Mouse (Mus musculus) midbrain, embryonic 12.5 days (tissue): ENCODE results near the gene Calhm5. TPM values are rescaled to one million over a fixed set of nuclear protein-coding genes. Genes with fewer than 3 reads are reported as not detected.

Experiments used
- ATAC-seq: fragments of 200-750 bp; cut with Nextera tagmentation; 2 replicates; pipeline ENCODE4 v1.8.0; 2017; ENCODE audit warnings: low read depth, moderate TSS enrichment, moderate library complexity; ENCODE audit not compliant: low FRiP score
- H3K27ac ChIP-seq: fragments of 300-500 bp; sonication (generic); replicated peaks from 2 replicates; pipeline ENCODE4 v1.5.1; 2016; ENCODE audit warnings: mild to moderate bottlenecking
- H3K27me3 ChIP-seq: fragments of 300-500 bp; sonication (generic); 2 replicates; pipeline ENCODE4 v1.6.1; 2016; ENCODE audit warnings: mild to moderate bottlenecking
- H3K36me3 ChIP-seq: fragments of 300-500 bp; sonication (generic); 2 replicates; pipeline ENCODE4 v1.6.1; 2016
- H3K4me1 ChIP-seq: fragments of 300-500 bp; sonication (generic); 2 replicates; pipeline ENCODE4 v1.6.1; 2016
- H3K4me2 ChIP-seq: fragments of 300-500 bp; sonication (generic); replicated peaks from 2 replicates; pipeline ENCODE4 v1.6.1; 2016; ENCODE audit warnings: mild to moderate bottlenecking, moderate library complexity
- H3K4me3 ChIP-seq: fragments of 300-500 bp; sonication (generic); 2 replicates; pipeline ENCODE4 v1.5.1; 2016; ENCODE audit warnings: mild to moderate bottlenecking
- H3K9ac ChIP-seq: fragments of 300-500 bp; sonication (generic); replicated peaks from 2 replicates; pipeline ENCODE4 v1.6.1; 2016; ENCODE audit warnings: mild to moderate bottlenecking, moderate library complexity
- H3K9me3 ChIP-seq: fragments of 300-500 bp; sonication (generic); 2 replicates; pipeline ENCODE4 v1.6.1; 2016; ENCODE audit warnings: mild to moderate bottlenecking
- WGBS: fragments of 180-500 bp; shearing (Covaris S2); methylation state at CpG from one replicate; pipeline ENCODE4 v1.1.7; 2016; 5-methylcytosine and 5-hydroxymethylcytosine counted together
- polyA plus RNA-seq: library from polyadenylated mRNA; unstranded; fragments of >200 nt; fragmentation: Nextera tagmentation; extraction: Ambion mirVana; gene quantifications from 2 replicates; pipeline ENCODE4 v1.2.1, GENCODE M21; 2016

The Calhm5 gene
- polyA plus RNA-seq, result 0.33 and 0.37 TPM in 2 replicates

DNA sequence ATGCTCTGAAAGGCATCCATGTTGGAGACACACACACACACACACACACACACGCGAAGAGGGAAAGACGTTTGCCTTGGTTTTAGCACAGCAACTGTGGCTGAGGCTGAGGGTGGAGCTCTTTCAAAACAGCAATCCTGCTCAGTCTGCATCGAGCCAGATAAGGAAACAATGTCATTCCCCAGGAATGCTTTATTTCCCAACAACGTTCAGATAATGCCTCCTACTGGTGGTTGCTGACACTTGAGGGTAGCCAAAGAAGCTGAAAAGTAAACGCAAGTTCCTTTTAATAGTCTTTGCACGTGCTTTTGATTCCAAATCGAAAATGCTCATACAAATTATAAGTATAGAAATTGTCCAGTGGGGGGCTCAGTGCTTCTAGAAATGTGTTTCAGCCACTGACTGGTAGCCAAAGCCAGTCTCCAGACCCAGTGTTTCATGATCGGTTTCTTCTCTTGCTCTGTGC, at the start of gene Calhm5:
Calhm5 (minus strand) TSS at position 102 of the 466 bp plus-strand sequence.
- WGBS, result 27% methylated on average over 9 of the region's 9 CpGs
- Histone ChIP-seq H3K9me3 (no peaks in the 10 kb centered on the region), H3K4me3 (peak within 1 kb of the TSS; percentile 10; the same call in 1 of the 2 replicates), H3K9ac (0 out of 2 replicates have a peak within 1 kb of the TSS, but pooled peaks have one; percentile 24), H3K4me2 (peak within 1 kb of the TSS; percentile 35), H3K27me3 (no peaks in the 10 kb centered on the region), H3K4me1 (0 out of 2 replicates have a peak, but pooled peaks cover 2% of the 10 kb centered on the region), H3K36me3 (no peaks in the 10 kb centered on the region), H3K27ac (no peak within 1 kb of the TSS)
- peak; percentile 44 for ATAC-seq

- Histone ChIP-seq H3K4me2 (no peak overlapping the region), H3K27ac (no peak overlapping the region), H3K36me3 (no peaks in the 10 kb centered on the region), H3K4me1 (no peaks in the 10 kb centered on the region), H3K27me3 (no peaks in the 10 kb centered on the region), H3K4me3 (no peak overlapping the region), H3K9me3 (no peaks in the 10 kb centered on the region), H3K9ac (no peak overlapping the region)
- 85% methylated on average over 2 of the region's 2 CpGs for WGBS
- ATAC-seq, result no peak
Observed at GRCm38 (mm10) chr10:34141693-34142092, 45.4 kb upstream of the Calhm5 start.

- Histone ChIP-seq H3K9ac (no peak overlapping the region), H3K4me2 (no peak overlapping the region), H3K4me3 (no peak overlapping the region), H3K27ac (no peak overlapping the region), H3K4me1 (no peaks in the 10 kb centered on the region; the same call in 1 of the 2 replicates), H3K36me3 (no peaks in the 10 kb centered on the region), H3K9me3 (no peaks in the 10 kb centered on the region), H3K27me3 (no peaks in the 10 kb centered on the region)
- no peak for ATAC-seq
- 77% methylated on average over 4 of the region's 4 CpGs for WGBS
Observed at GRCm38 (mm10) chr10:34139768-34140167, 43.4 kb upstream of the Calhm5 start.

GRCm38 (mm10) chr10:34138027-34138426, 41.7 kb upstream of the Calhm5 start:
- ATAC-seq, result no peak
- Histone ChIP-seq H3K36me3 (no peaks in the 10 kb centered on the region), H3K9ac (no peak overlapping the region), H3K4me1 (no peaks in the 10 kb centered on the region; the same call in 1 of the 2 replicates), H3K27me3 (no peaks in the 10 kb centered on the region), H3K9me3 (no peaks in the 10 kb centered on the region), H3K4me3 (no peak overlapping the region), H3K27ac (no peak overlapping the region), H3K4me2 (no peak overlapping the region)
- WGBS, result 72% methylated on average over 6 of the region's 6 CpGs

DNA sequence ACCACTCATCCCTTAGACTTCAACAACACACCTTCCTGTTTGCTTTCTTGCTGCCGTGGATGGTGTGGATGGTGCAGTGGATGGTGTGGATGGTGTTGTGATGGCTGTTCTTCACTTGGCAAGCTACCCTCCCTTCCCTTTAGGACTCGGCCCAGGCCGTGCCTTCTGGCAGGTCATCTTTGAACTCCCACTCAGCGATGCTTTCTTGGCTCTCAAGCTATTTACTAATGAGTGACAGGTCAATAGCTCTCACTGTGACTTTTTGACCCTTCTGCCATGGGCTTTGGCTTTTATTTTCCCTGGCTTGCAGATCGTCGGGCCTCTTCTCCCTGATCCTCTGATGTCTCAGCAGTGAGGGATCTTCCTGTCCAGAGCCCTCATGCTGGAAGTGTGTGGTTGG, 40.1 kb upstream of the Calhm5 start:
- Histone ChIP-seq H3K4me2 (no peak overlapping the region), H3K27ac (no peak overlapping the region), H3K36me3 (no peaks in the 10 kb centered on the region), H3K9me3 (no peaks in the 10 kb centered on the region), H3K27me3 (no peaks in the 10 kb centered on the region), H3K4me3 (no peak overlapping the region), H3K4me1 (no peaks in the 10 kb centered on the region; the same call in 1 of the 2 replicates), H3K9ac (no peak overlapping the region)
- 12% methylated on average over 6 of the region's 6 CpGs for whole genome bisulfite sequencing
- ATAC-seq, result no peak

DNA sequence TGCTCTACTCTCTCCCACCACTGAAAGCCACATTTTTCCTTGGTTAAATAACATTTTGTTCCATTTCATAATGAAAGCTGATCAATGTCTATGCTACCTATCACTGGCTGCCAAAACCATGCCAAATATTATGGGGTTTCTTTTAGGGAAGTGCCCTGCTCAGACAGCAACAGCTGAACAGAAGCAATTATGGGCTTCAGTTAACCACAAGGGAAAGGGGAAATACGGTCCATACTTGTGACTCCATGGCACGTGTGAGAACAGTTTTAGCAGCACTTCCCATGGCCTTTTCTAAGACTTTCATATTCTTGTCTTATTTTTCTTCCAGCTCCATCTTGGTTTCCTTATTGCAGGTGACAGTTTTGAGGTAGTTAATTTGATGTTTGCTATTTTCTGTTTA, 35.0 kb upstream of the Calhm5 start:
- WGBS, result 80% methylated on average over 2 of the region's 2 CpGs
- H3K4me1 ChIP-seq, result peaks cover 5% of the 10 kb centered on the region
- no peak overlapping the region for H3K4me2 ChIP-seq
- ATAC-seq, result no peak
- no peaks in the 10 kb centered on the region for H3K9me3 ChIP-seq
- no peak overlapping the region for H3K9ac ChIP-seq
- peaks cover 19% of the 10 kb centered on the region for H3K27me3 ChIP-seq
- no peak overlapping the region for H3K27ac ChIP-seq
- no peak overlapping the region for H3K4me3 ChIP-seq
- no peaks in the 10 kb centered on the region for H3K36me3 ChIP-seq

GRCm38 (mm10) chr10:34128391-34128790, 32.1 kb upstream of the Calhm5 start:
- Histone ChIP-seq H3K27ac (no peak overlapping the region), H3K27me3 (peaks cover 19% of the 10 kb centered on the region), H3K4me3 (no peak overlapping the region), H3K4me1 (peaks cover 5% of the 10 kb centered on the region), H3K4me2 (no peak overlapping the region), H3K9me3 (peaks cover 6% of the 10 kb centered on the region), H3K36me3 (no peaks in the 10 kb centered on the region), H3K9ac (no peak overlapping the region)
- ATAC-seq, result no peak
- 85% methylated on average over 6 of the region's 6 CpGs for WGBS

DNA sequence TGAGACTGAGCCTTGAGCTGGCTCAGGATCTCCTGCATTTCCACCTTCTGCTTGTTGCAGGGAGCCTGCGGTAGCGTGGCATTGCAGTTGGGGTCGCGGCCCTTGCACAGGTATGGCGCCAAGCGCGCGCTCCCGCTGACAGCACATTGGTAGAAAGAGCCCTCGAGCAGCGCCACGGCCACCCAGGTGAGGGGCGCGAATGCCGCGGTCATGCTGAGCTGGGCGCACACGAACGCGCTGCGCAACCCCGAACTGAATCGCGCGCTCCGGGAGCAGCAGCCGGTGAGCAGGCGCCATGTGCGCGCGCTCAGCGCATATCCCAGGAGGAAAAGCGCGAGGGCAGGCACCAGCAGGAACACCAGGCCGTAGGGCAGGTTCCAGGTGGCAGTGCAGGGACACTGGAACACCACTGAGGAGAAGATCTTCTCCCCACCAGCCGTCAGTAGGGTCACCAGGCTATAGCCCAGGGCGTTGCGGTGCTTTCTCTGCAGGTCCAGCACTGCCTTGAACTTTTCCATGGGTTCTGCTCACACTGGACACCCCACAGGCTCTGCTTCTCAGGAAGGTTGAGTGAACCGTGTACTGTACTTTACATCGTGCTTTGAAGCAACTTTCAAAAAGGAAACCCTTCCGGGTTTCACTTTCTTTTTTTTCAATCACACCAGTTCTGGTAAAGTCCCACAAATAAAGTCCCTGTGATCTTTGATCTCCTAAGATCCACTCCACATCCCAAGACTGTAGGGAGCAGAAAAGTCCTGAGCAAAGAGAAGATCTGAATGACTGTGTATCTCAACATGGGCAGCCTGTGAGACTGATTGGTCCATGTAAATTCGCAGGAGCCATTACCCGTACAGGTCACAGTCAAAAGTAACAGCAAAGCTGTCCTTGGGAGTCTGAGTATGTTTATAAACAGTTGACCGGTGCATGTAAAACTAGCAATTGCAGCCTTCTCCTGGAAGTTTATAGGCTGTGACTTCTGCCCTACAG, 31.4 kb upstream of the Calhm5 start, which contains the start of gene Calhm6:
Calhm6 (minus strand) TSS at position 593 of the 987 bp plus-strand sequence.
- no peaks in the 10 kb centered on the region for H3K36me3 ChIP-seq
- WGBS, result 17% methylated on average over 44 of the region's 44 CpGs
- H3K27ac ChIP-seq, result no peak within 1 kb of the TSS
- H3K4me2 ChIP-seq, result peak within 1 kb of the TSS; percentile 75
- peak within 1 kb of the TSS; percentile 4; the same call in 1 of the 2 replicates for H3K9ac ChIP-seq
- peak within 1 kb of the TSS; percentile 52 for H3K4me3 ChIP-seq
- peaks cover 19% of the 10 kb centered on the region for H3K27me3 ChIP-seq
- peaks cover 6% of the 10 kb centered on the region for H3K9me3 ChIP-seq
- peak; percentile 82 for ATAC-seq
- peaks cover 5% of the 10 kb centered on the region for H3K4me1 ChIP-seq

DNA sequence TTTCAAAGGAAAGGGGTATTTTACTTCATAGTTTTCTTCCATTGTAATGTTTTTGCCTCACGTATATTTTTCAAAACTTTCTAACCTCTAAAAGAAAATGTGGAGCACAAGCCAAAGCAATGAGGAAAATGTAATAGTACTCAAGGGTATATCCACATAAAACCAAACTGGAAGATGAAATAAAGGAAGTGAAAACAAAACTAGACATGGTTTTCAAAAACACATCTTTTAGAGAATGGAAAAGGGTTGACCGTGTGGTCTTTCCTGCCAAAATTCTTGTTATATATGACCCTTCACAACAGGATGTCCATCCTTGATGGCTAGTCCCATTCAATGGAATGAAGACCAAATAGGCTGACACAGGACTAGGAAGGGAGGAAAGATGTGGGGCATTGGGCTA, 22.1 kb upstream of the Calhm5 start:
- Histone ChIP-seq H3K4me1 (no peaks in the 10 kb centered on the region), H3K9me3 (no peaks in the 10 kb centered on the region), H3K27me3 (no peaks in the 10 kb centered on the region), H3K4me3 (no peak overlapping the region), H3K27ac (no peak overlapping the region), H3K36me3 (no peaks in the 10 kb centered on the region), H3K9ac (no peak overlapping the region), H3K4me2 (no peak overlapping the region)
- WGBS, result 95% methylated on average over 2 of the region's 2 CpGs
- ATAC-seq, result no peak

DNA sequence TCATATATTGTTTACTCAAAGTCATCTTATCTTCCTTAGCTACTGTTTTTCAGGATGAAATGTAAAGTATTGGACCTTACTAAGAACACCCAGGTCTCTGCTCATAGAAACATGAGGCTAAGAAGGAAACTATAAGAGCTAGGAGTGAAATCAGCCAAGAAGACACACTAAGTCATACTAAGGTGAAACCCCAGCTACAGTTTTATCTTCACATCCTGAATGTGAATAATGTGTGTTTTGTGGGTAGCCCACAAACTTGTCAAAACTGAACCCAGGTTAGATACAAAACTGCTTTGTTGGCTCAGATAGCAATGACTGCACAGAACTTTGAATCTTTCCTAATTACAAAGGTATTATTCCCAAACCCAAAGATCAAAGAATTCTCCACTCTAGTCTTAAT, 21.5 kb upstream of the Calhm5 start:
- ATAC-seq, result no peak
- H3K9me3 ChIP-seq, result no peaks in the 10 kb centered on the region

DNA sequence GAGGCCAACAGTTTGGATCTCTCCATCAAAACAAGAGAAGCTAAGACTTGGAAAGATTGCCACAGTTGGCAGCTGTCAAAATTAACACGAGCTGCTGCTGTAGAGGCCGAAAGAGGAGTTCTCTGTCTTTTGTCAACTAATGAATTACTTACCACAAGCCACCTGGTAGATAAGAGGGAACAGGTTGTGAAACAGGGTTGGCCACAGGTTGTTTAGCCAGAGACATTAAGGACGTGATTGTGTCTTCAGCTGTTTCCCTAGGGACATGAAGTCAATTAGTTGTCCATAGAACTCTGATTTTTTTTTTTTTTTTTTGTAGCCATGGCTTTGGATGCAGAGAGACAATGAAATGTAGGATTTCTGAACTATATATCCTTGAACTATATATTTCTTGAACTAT, 20.8 kb upstream of the Calhm5 start:
- no peaks in the 10 kb centered on the region for H3K27me3 ChIP-seq
- no peak overlapping the region for H3K27ac ChIP-seq
- H3K36me3 ChIP-seq, result no peaks in the 10 kb centered on the region
- H3K4me1 ChIP-seq, result no peaks in the 10 kb centered on the region
- no peaks in the 10 kb centered on the region for H3K9me3 ChIP-seq
- no peak overlapping the region for H3K4me3 ChIP-seq
- no peak overlapping the region for H3K9ac ChIP-seq
- no peak for ATAC-seq
- WGBS, result 81% methylated on average over 3 of the region's 3 CpGs
- no peak overlapping the region for H3K4me2 ChIP-seq

More for the DNA sequence above, 21.5 kb upstream of the Calhm5 start:
- no peaks in the 10 kb centered on the region for H3K36me3 ChIP-seq
- no peaks in the 10 kb centered on the region for H3K4me1 ChIP-seq
- no peak overlapping the region for H3K9ac ChIP-seq
- H3K27ac ChIP-seq, result no peak overlapping the region
- H3K4me3 ChIP-seq, result no peak overlapping the region
- H3K27me3 ChIP-seq, result no peaks in the 10 kb centered on the region
- no peak overlapping the region for H3K4me2 ChIP-seq
